Mouse (Mus musculus) lung, adult 2 months (tissue): Measurements from ENCODE around the gene Ppil4. TPM values are rescaled to one million over a fixed set of nuclear protein-coding genes. Genes with fewer than 3 reads are reported as not detected.
"Not testable (repeated sequence)": the region's sequence is repeated elsewhere in the genome, so short reads cannot be mapped to it uniquely, and the experiment has no call there.

Experiments
- DNase-seq: peaks from one replicate; pipeline ENCODE4 v3.0.0; 2022
- H3K4me1 ChIP-seq: fragments of 200-500 bp; 2 replicates; pipeline ENCODE4 v1.6.1; 2011; ENCODE audit warnings: low read length; ENCODE audit not compliant: control insufficient read depth, insufficient read depth
- H3K4me3 ChIP-seq: fragments of 200-500 bp; replicated peaks from 2 replicates; pipeline ENCODE3; 2011; ENCODE audit warnings: low read depth, mild to moderate bottlenecking, control low read depth, low read length; ENCODE audit errors: extremely low read depth
- CTCF ChIP-seq: fragments of 200-500 bp; IDR thresholded peaks from 2 replicates; pipeline ENCODE4 v1.5.1; 2011; ENCODE audit warnings: mild to moderate bottlenecking, low read length, control low read depth; ENCODE audit not compliant: insufficient read depth
- POLR2A ChIP-seq: fragments of 200-500 bp; IDR thresholded peaks from 2 replicates; pipeline ENCODE4 v1.6.1; 2011; ENCODE audit warnings: low read depth, mild to moderate bottlenecking, control low read depth, low read length, borderline replicate concordance; ENCODE audit errors: extremely low read depth
- WGBS: fragments of 180-500 bp; shearing (Covaris S2); methylation state at CpG from one replicate; pipeline ENCODE4 v1.1.7; 2018; 5-methylcytosine and 5-hydroxymethylcytosine counted together
- polyA plus RNA-seq: library from polyadenylated mRNA; depleted of rRNA; stranded (reverse); fragments of >200 nt; gene quantifications from 2 replicates; pipeline ENCODE4 v1.2.3, GENCODE M21; 2012; rRNA removed

The Ppil4 gene
- 5.3 and 7.6 TPM in 2 replicates for polyA plus RNA-seq

GRCm38 (mm10) chr10:7792751-7793385 lies at the start of gene Ppil4, which contains the start of gene Ginm1:
Gene Ppil4, plus strand, starts transcription at chr10:7792891.
Gene Ginm1, minus strand, starts transcription at chr10:7792824.
- peak; percentile 89 for DNase-seq
- WGBS, result under 1% methylated on average over 52 of the region's 52 CpGs
- peak; percentile 93 for TF ChIP-seq POLR2A
- no peak for TF ChIP-seq CTCF
- peaks cover 8% of the 10 kb centered on the region for H3K4me1 ChIP-seq
- peak within 1 kb of the TSS; percentile 91 for H3K4me3 ChIP-seq

DNA sequence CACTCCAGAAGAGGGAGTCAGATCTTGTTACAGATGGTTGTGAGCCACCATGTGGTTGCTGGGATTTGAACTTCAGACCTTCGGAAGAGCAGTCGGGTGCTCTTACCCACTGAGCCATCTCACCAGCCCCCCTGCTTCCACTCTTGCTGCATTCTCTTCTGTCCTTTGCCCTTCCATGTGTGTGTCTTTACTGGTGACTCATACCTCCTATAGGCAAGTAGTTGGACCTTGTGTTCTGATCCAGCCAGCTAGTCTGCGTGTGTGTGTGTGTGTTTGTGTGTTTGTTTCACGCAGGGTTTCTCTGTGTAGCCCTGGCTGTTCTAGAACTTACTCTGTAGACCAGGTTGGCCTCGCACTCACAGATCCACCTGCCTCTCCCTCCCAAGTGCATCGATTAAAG lies 47.2 kb upstream of the Ppil4 start:
- 95% methylated on average over 6 of the region's 6 CpGs for WGBS
- H3K4me1 ChIP-seq, H3K4me3 ChIP-seq, DNase-seq: not testable (repeated sequence)

- no peak for TF ChIP-seq POLR2A
- no peak for TF ChIP-seq CTCF
- 84% methylated on average over 6 of the region's 6 CpGs for whole genome bisulfite sequencing
- no peak overlapping the region for H3K4me3 ChIP-seq
- DNase-seq, result no peak
- H3K4me1 ChIP-seq, result no peaks in the 10 kb centered on the region
Observed at GRCm38 (mm10) chr10:7748752-7749151, 43.9 kb upstream of the Ppil4 start.

GRCm38 (mm10) chr10:7757544-7757943 lies 35.1 kb upstream of the Ppil4 start:
- no peak for TF ChIP-seq CTCF
- DNase-seq, result no peak
- WGBS, result 90% methylated on average over 2 of the region's 2 CpGs
- H3K4me3 ChIP-seq, result no peak overlapping the region
- H3K4me1 ChIP-seq, result no peaks in the 10 kb centered on the region

- no peak overlapping the region for H3K4me3 ChIP-seq
- DNase-seq, result no peak
- H3K4me1 ChIP-seq, result no peaks in the 10 kb centered on the region
- WGBS, result 96% methylated on average over 4 of the region's 4 CpGs
- TF ChIP-seq CTCF (no peak), POLR2A (no peak)
Observed at GRCm38 (mm10) chr10:7772346-7772745, 20.3 kb upstream of the Ppil4 start.

- Histone ChIP-seq H3K4me1 (no peaks in the 10 kb centered on the region), H3K4me3 (no peak overlapping the region)
- WGBS, result 89% methylated on average over 1 of the region's 1 CpGs
- no peak for DNase-seq
- TF ChIP-seq POLR2A (no peak), CTCF (no peak)
Observed at GRCm38 (mm10) chr10:7772769-7773168, 19.9 kb upstream of the Ppil4 start.

GRCm38 (mm10) chr10:7775421-7775820 lies 17.3 kb upstream of the Ppil4 start:
- DNase-seq, result no peak
- no peak overlapping the region for H3K4me3 ChIP-seq
- TF ChIP-seq CTCF (no peak), POLR2A (no peak)
- no peaks in the 10 kb centered on the region for H3K4me1 ChIP-seq
- 88% methylated on average over 8 of the region's 8 CpGs for WGBS

DNA sequence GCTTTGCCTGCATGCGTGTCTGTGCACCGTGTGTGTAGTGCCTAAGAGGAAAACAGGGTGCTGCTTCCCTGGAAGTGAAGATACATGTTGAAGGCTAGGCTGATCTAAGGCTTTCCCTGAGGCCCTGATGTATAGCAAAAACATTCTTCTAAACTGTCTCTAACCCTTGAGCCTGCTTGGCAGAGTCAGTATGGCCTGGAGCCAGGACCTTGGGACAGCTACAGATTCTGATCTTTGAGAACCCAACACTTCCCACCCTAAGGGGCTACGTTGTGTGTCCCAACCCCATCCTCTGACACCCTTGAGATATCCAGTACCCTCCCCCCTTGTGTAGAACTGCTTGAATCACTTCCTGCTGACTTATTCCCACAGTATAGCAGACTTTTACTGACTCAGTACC lies 14.3 kb upstream of the Ppil4 start:
- no peak for TF ChIP-seq POLR2A
- no peak for TF ChIP-seq CTCF
- Histone ChIP-seq H3K4me1 (peaks cover 3% of the 10 kb centered on the region), H3K4me3 (no peak overlapping the region)
- DNase-seq, result no peak
- WGBS, result 84% methylated on average over 3 of the region's 3 CpGs

- peaks cover 3% of the 10 kb centered on the region for H3K4me1 ChIP-seq
- whole genome bisulfite sequencing, result 19% methylated on average over 7 of the region's 7 CpGs
- peak overlapping the region; percentile 85 for H3K4me3 ChIP-seq
- no peak for DNase-seq
- TF ChIP-seq POLR2A, result no peak
- no peak for TF ChIP-seq CTCF
Observed at GRCm38 (mm10) chr10:7779751-7780237, 12.9 kb upstream of the Ppil4 start.

GRCm38 (mm10) chr10:7780238-7781176 lies 12.2 kb upstream of the Ppil4 start:
- WGBS, result under 1% methylated on average over 68 of the region's 77 CpGs
- peaks cover 3% of the 10 kb centered on the region for H3K4me1 ChIP-seq
- DNase-seq, result peak; percentile 85
- peak overlapping the region; percentile 85 for H3K4me3 ChIP-seq
- TF ChIP-seq POLR2A (peak; percentile 60; the same call in 1 of the 2 replicates), CTCF (no peak)
